Mouse (Mus musculus) adrenal gland (tissue): Measurements from ENCODE around the gene Spata2l.
"Not testable (repeated sequence)": the region's sequence is repeated elsewhere in the genome, so short reads cannot be mapped to it uniquely, and the experiment has no call there.

Experiments used
- intact Hi-C: fragments of 180-260 bp; cut with DNase I; formaldehyde crosslinking; loops from one replicate; pipeline ENCODE4 v1.15.1; 2025
- long read RNA-seq, 2 experiments: library from polyadenylated mRNA; unstranded; transcript quantifications; one replicate each; pipeline ENCODE4 v2.0.0; 2020; ENCODE audit warnings: borderline replicate concordance in 1 of 2; ENCODE audit not compliant: insufficient replicate concordance in 1 of 2

Spata2l gene
- long read RNA-seq, experiment 1, partial matches to known transcripts = 0 of 4 reads
- long read RNA-seq, experiment 1, other reads (novel, unspliced or antisense) = 2 of 4 reads
- long read RNA-seq, experiment 2, transcript Spata2l-201 (3 exons, 2,380 nt) = minor isoform, 5 of 22 reads
- long read RNA-seq, experiment 2, transcript Spata2l-202 (2 exons, 2,707 nt) = major isoform, 11 of 22 reads
- long read RNA-seq, experiment 2, partial matches to known transcripts = 0 of 22 reads
- long read RNA-seq, experiment 2, other reads (novel, unspliced or antisense) = 6 of 22 reads

- intact Hi-C loops = no loop called here
Observed at GRCm38 (mm10) chr8:123235520-123236497, at the start of gene Spata2l. TSS of gene Spata2l (minus strand) at chr8:123236233.

GRCm38 (mm10) chr8:123284493-123284892 lies 48.5 kb upstream of the Spata2l start:
- intact Hi-C loops = loop anchor here (10.0 kb wide), 1 partner anchor 170 kb away; the partner anchor contains the start of gene Cpne7

GRCm38 (mm10) chr8:123283991-123284390 lies 48.0 kb upstream of the Spata2l start:
- intact Hi-C loops = loop anchor here (10.0 kb wide), 1 partner anchor 169 kb away; the partner anchor contains the start of gene Cpne7

- intact Hi-C loops = loop anchor here (10.0 kb wide), 1 partner anchor 168 kb away; the partner anchor contains the start of gene Cpne7
Observed at GRCm38 (mm10) chr8:123282994-123283393, 47.0 kb upstream of the Spata2l start.

GRCm38 (mm10) chr8:123280302-123281094 lies 44.5 kb upstream of the Spata2l start:
- intact Hi-C loops = loop anchor here (10.0 kb wide), 1 partner anchor 166 kb away; the partner anchor contains the start of gene Cpne7

GRCm38 (mm10) chr8:123279828-123280227 lies 43.8 kb upstream of the Spata2l start:
- intact Hi-C loops = loop anchor here (10.0 kb wide), 1 partner anchor 165 kb away; the partner anchor contains the start of gene Cpne7

GRCm38 (mm10) chr8:123278445-123278844 lies 42.4 kb upstream of the Spata2l start:
- intact Hi-C loops = no loop called here

GRCm38 (mm10) chr8:123275096-123275495 lies 39.1 kb upstream of the Spata2l start:
- intact Hi-C loops = no loop called here

- intact Hi-C loops = no loop called here
Observed at GRCm38 (mm10) chr8:123274447-123274846, 38.4 kb upstream of the Spata2l start.

- intact Hi-C loops = no loop called here
Observed at GRCm38 (mm10) chr8:123271901-123272300, 35.9 kb upstream of the Spata2l start.

- intact Hi-C loops = no loop called here
Observed at GRCm38 (mm10) chr8:123271147-123271546, 35.1 kb upstream of the Spata2l start.

- intact Hi-C loops = no loop called here
Observed at GRCm38 (mm10) chr8:123267926-123268656, 32.1 kb upstream of the Spata2l start.

- intact Hi-C loops = not testable (repeated sequence)
Observed at GRCm38 (mm10) chr8:123257593-123257992, 21.6 kb upstream of the Spata2l start.

GRCm38 (mm10) chr8:123257114-123257513 lies 21.1 kb upstream of the Spata2l start:
- intact Hi-C loops = no loop called here

GRCm38 (mm10) chr8:123255170-123255569 lies 19.1 kb upstream of the Spata2l start:
- intact Hi-C loops = no loop called here

GRCm38 (mm10) chr8:123254099-123254885 lies 18.3 kb upstream of the Spata2l start, which contains the start of the genes Zfp276 and Vps9d1:
TSS of gene Zfp276 (plus strand) at chr8:123254195.
TSS of gene Vps9d1 (minus strand) at chr8:123254348.
- intact Hi-C loops = no loop called here

- intact Hi-C loops = no loop called here
Observed at GRCm38 (mm10) chr8:123253451-123254098, 17.5 kb upstream of the Spata2l start.

- intact Hi-C loops = no loop called here
Observed at GRCm38 (mm10) chr8:123252925-123253324, 16.9 kb upstream of the Spata2l start.

GRCm38 (mm10) chr8:123250940-123251339 lies 14.9 kb upstream of the Spata2l start:
- intact Hi-C loops = no loop called here
